Mouse (Mus musculus): ENCODE results near the gene Mast1. TPM values are rescaled to one million over a fixed set of nuclear protein-coding genes. Genes with fewer than 3 reads are reported as not detected.

Mast1 gene
- total and polyA plus RNA-seq, 3 experiments: 0.21 to 0.34 TPM; not detected in 1

- H3K4me2 ChIP-seq (ENCODE audit: insufficient read depth, low read depth, poor library complexity, severe bottlenecking): no peak within 1 kb of the TSS
- TF ChIP-seq BHLHE40 (IDR thresholded peaks at IDR 0.05; ENCODE audit: low read depth, low read length): no peak
- TF ChIP-seq CTCF (conservative IDR thresholded peaks at IDR 0.05 in 1 of 2, IDR thresholded peaks at IDR 0.05 in 1 of 2; ENCODE audit: low read depth in 2 of 2, low read length in 2 of 2): peak in 1 of 2 experiments; percentile 41; a peak in 2 of 4 replicates
- peak; percentile 21 for TF ChIP-seq RAD21 (IDR thresholded peaks at IDR 0.05; ENCODE audit: low read depth, low read length)
Measured at GRCm38 (mm10) chr8:84871376-84872308, 65.5 kb downstream of the Mast1 start, which contains the start of gene Syce2. Gene Syce2, plus strand, starts transcription at chr8:84872111.

More at GRCm38 (mm10) chr8:84871376-84872308, 65.5 kb downstream of the Mast1 start, which contains the start of gene Syce2:
- H3K27ac ChIP-seq (ENCODE audit: insufficient read depth, low read depth): no peak within 1 kb of the TSS
- no peak within 1 kb of the TSS for H3K9ac ChIP-seq (ENCODE audit: insufficient read depth, low read depth)
- peaks cover 31 to 75% of the 10 kb centered on the region in 2 experiments for H3K36me3 ChIP-seq (replicated peaks in 1 of 2; ENCODE audit: control insufficient read depth in 1 of 2, insufficient read depth in 1 of 2, low read length in 1 of 2)
- in situ Hi-C loops (cut with MboI; ENCODE audit: low pct_ligation_motif_present, low pct_unique_long_range_greater_than_20kb, low sequenced_read_pairs): no loop called here
- H3K4me3 ChIP-seq (replicated peaks in 1 of 3; ENCODE audit: low read depth in 2 of 3, low read length in 2 of 3, poor library complexity in 1 of 3): no peak within 1 kb of the TSS
- no peaks in the 10 kb centered on the region for H3K4me1 ChIP-seq (ENCODE audit: control insufficient read depth in 1 of 2, insufficient read depth in 2 of 2)
- DNase-seq (ENCODE audit: extremely low read depth): peak; percentile 19
- H3K27me3 ChIP-seq (replicated peaks): no peaks in the 10 kb centered on the region
- dilution Hi-C loops (cut with MboI; ENCODE audit: extremely low pct_ligation_motif_present, extremely low pct_unique_long_range_greater_than_20kb, low sequenced_read_pairs): no loop called here
- H3K9me3 ChIP-seq (replicated peaks; ENCODE audit: low read length): no peaks in the 10 kb centered on the region
- no peaks in the 10 kb centered on the region for H3K79me2 ChIP-seq (replicated peaks; ENCODE audit: control insufficient read depth, extremely low read depth, insufficient read depth, poor library complexity, severe bottlenecking)

Other genes starting within 250 kb of the Mast1 start
Only the 20 nearest of the 31 such genes appear.
- 1.7 TPM in 2 replicates for gene Dand5, start 114.5 kb downstream of the Mast1 start, total RNA-seq (2012; rRNA removed)
- gene Dand5, start 114.5 kb downstream of the Mast1 start, total RNA-seq (2014; rRNA removed): 1.4 and 1.8 TPM in 2 replicates
- 1.5 and 1.7 TPM in 2 replicates for gene Dand5, start 114.5 kb downstream of the Mast1 start, polyA plus RNA-seq (2012; ENCODE audit: insufficient read length, low read depth)
- gene Gadd45gip1, start 105.8 kb downstream of the Mast1 start, total RNA-seq (2012; rRNA removed): 53.6 and 59.7 TPM in 2 replicates
- gene Gadd45gip1, start 105.8 kb downstream of the Mast1 start, total RNA-seq (2014; rRNA removed): 56.6 and 56.9 TPM in 2 replicates
- gene Gadd45gip1, start 105.8 kb downstream of the Mast1 start, polyA plus RNA-seq (2012; ENCODE audit: insufficient read length, low read depth): 56.6 and 57.6 TPM in 2 replicates
- 87.0 and 115 TPM in 2 replicates for gene Rad23a, start 96.7 kb downstream of the Mast1 start, total RNA-seq (2012; rRNA removed)
- 66.4 and 66.5 TPM in 2 replicates for gene Rad23a, start 96.7 kb downstream of the Mast1 start, total RNA-seq (2014; rRNA removed)
- gene Rad23a, start 96.7 kb downstream of the Mast1 start, polyA plus RNA-seq (2012; ENCODE audit: insufficient read length, low read depth): 135 and 143 TPM in 2 replicates
- gene Calr, start 90.4 kb downstream of the Mast1 start, total RNA-seq (2012; rRNA removed): 395 and 738 TPM in 2 replicates
- 627 and 669 TPM in 2 replicates for gene Calr, start 90.4 kb downstream of the Mast1 start, total RNA-seq (2014; rRNA removed)
- gene Calr, start 90.4 kb downstream of the Mast1 start, polyA plus RNA-seq (2012; ENCODE audit: insufficient read length, low read depth): 1,181 and 1,636 TPM in 2 replicates
- 142 and 165 TPM in 2 replicates for gene Farsa, start 80.4 kb downstream of the Mast1 start, total RNA-seq (2012; rRNA removed)
- gene Farsa, start 80.4 kb downstream of the Mast1 start, total RNA-seq (2014; rRNA removed): 144 and 146 TPM in 2 replicates
- 175 and 192 TPM in 2 replicates for gene Farsa, start 80.4 kb downstream of the Mast1 start, polyA plus RNA-seq (2012; ENCODE audit: insufficient read length, low read depth)
- not detected in 2 replicates for gene Syce2, start 65.2 kb downstream of the Mast1 start, total RNA-seq (2012; rRNA removed)
- gene Syce2, start 65.2 kb downstream of the Mast1 start, total RNA-seq (2014; rRNA removed): not detected in 2 replicates
- 0.54 TPM in 1 of 2 replicates, not detected in the other for gene Syce2, start 65.2 kb downstream of the Mast1 start, polyA plus RNA-seq (2012; ENCODE audit: insufficient read length, low read depth)
- gene Gcdh, start 43.4 kb downstream of the Mast1 start, total RNA-seq (2012; rRNA removed): 26.2 and 27.3 TPM in 2 replicates
- gene Gcdh, start 43.4 kb downstream of the Mast1 start, total RNA-seq (2014; rRNA removed): 16.4 and 20.6 TPM in 2 replicates
- 13.7 and 17.7 TPM in 2 replicates for gene Gcdh, start 43.4 kb downstream of the Mast1 start, polyA plus RNA-seq (2012; ENCODE audit: insufficient read length, low read depth)
- gene Klf1, start 35.4 kb downstream of the Mast1 start, total RNA-seq (2012; rRNA removed): 0.34 and 0.38 TPM in 2 replicates
- 0.20 and 0.24 TPM in 2 replicates for gene Klf1, start 35.4 kb downstream of the Mast1 start, total RNA-seq (2014; rRNA removed)
- 0.20 and 0.26 TPM in 2 replicates for gene Klf1, start 35.4 kb downstream of the Mast1 start, polyA plus RNA-seq (2012; ENCODE audit: insufficient read length, low read depth)
- 12.8 and 13.6 TPM in 2 replicates for gene Dnase2a, start 28.8 kb downstream of the Mast1 start, total RNA-seq (2012; rRNA removed)
- gene Dnase2a, start 28.8 kb downstream of the Mast1 start, total RNA-seq (2014; rRNA removed): 15.0 and 18.4 TPM in 2 replicates
- gene Dnase2a, start 28.8 kb downstream of the Mast1 start, polyA plus RNA-seq (2012; ENCODE audit: insufficient read length, low read depth): 25.4 and 31.4 TPM in 2 replicates
- gene Rtbdn, start 9.6 kb upstream of the Mast1 start, total RNA-seq (2012; rRNA removed): 0.17 and 0.21 TPM in 2 replicates
- gene Rtbdn, start 9.6 kb upstream of the Mast1 start, total RNA-seq (2014; rRNA removed): not detected in 2 replicates
- 0.93 and 1.8 TPM in 2 replicates for gene Rtbdn, start 9.6 kb upstream of the Mast1 start, polyA plus RNA-seq (2012; ENCODE audit: insufficient read length, low read depth)
- 1.8 and 3.1 TPM in 2 replicates for gene Gm49661, start 32.1 kb upstream of the Mast1 start, total RNA-seq (2012; rRNA removed)
- not detected in 2 replicates for gene Gm49661, start 32.1 kb upstream of the Mast1 start, total RNA-seq (2014; rRNA removed)
- gene Gm49661, start 32.1 kb upstream of the Mast1 start, polyA plus RNA-seq (2012; ENCODE audit: insufficient read length, low read depth): not detected in 2 replicates
- 218 and 231 TPM in 2 replicates for gene Prdx2, start 32.2 kb upstream of the Mast1 start, total RNA-seq (2012; rRNA removed)
- gene Prdx2, start 32.2 kb upstream of the Mast1 start, total RNA-seq (2014; rRNA removed): 231 and 232 TPM in 2 replicates
- gene Prdx2, start 32.2 kb upstream of the Mast1 start, polyA plus RNA-seq (2012; ENCODE audit: insufficient read length, low read depth): 158 and 159 TPM in 2 replicates
- 104 and 115 TPM in 2 replicates for gene Rnaseh2a, start 32.4 kb upstream of the Mast1 start, total RNA-seq (2012; rRNA removed)
- 71.6 and 76.2 TPM in 2 replicates for gene Rnaseh2a, start 32.4 kb upstream of the Mast1 start, total RNA-seq (2014; rRNA removed)
- 83.1 and 88.1 TPM in 2 replicates for gene Rnaseh2a, start 32.4 kb upstream of the Mast1 start, polyA plus RNA-seq (2012; ENCODE audit: insufficient read length, low read depth)
- gene Junb, start 41.4 kb upstream of the Mast1 start, total RNA-seq (2012; rRNA removed): 226 and 342 TPM in 2 replicates
- 175 and 217 TPM in 2 replicates for gene Junb, start 41.4 kb upstream of the Mast1 start, total RNA-seq (2014; rRNA removed)
- 63.4 and 66.4 TPM in 2 replicates for gene Junb, start 41.4 kb upstream of the Mast1 start, polyA plus RNA-seq (2012; ENCODE audit: insufficient read length, low read depth)
- gene Hook2, start 53.2 kb upstream of the Mast1 start, total RNA-seq (2012; rRNA removed): 17.6 and 24.7 TPM in 2 replicates
- 7.1 TPM in 2 replicates for gene Hook2, start 53.2 kb upstream of the Mast1 start, total RNA-seq (2014; rRNA removed)
- gene Hook2, start 53.2 kb upstream of the Mast1 start, polyA plus RNA-seq (2012; ENCODE audit: insufficient read length, low read depth): 9.8 and 11.7 TPM in 2 replicates
- 0.21 TPM in 1 of 2 replicates, not detected in the other for gene Best2, start 77.2 kb upstream of the Mast1 start, total RNA-seq (2012; rRNA removed)
- gene Best2, start 77.2 kb upstream of the Mast1 start, total RNA-seq (2014; rRNA removed): not detected in 2 replicates
- gene Best2, start 77.2 kb upstream of the Mast1 start, polyA plus RNA-seq (2012; ENCODE audit: insufficient read length, low read depth): 0.23 TPM in 1 of 2 replicates, not detected in the other
- gene Asna1, start 87.9 kb upstream of the Mast1 start, total RNA-seq (2012; rRNA removed): 109 and 125 TPM in 2 replicates
- 108 and 119 TPM in 2 replicates for gene Asna1, start 87.9 kb upstream of the Mast1 start, total RNA-seq (2014; rRNA removed)
- gene Asna1, start 87.9 kb upstream of the Mast1 start, polyA plus RNA-seq (2012; ENCODE audit: insufficient read length, low read depth): 127 and 132 TPM in 2 replicates
- gene Trir, start 89.5 kb upstream of the Mast1 start, total RNA-seq (2012; rRNA removed): 151 and 202 TPM in 2 replicates
- gene Trir, start 89.5 kb upstream of the Mast1 start, total RNA-seq (2014; rRNA removed): 190 and 209 TPM in 2 replicates
- gene Trir, start 89.5 kb upstream of the Mast1 start, polyA plus RNA-seq (2012; ENCODE audit: insufficient read length, low read depth): 185 and 244 TPM in 2 replicates
- 48.0 and 50.4 TPM in 2 replicates for gene Tnpo2, start 99.6 kb upstream of the Mast1 start, total RNA-seq (2012; rRNA removed)
- 36.3 and 41.2 TPM in 2 replicates for gene Tnpo2, start 99.6 kb upstream of the Mast1 start, total RNA-seq (2014; rRNA removed)
- gene Tnpo2, start 99.6 kb upstream of the Mast1 start, polyA plus RNA-seq (2012; ENCODE audit: insufficient read length, low read depth): 45.1 and 57.0 TPM in 2 replicates
- 14.1 and 21.9 TPM in 2 replicates for gene Fbxw9, start 122.7 kb upstream of the Mast1 start, total RNA-seq (2012; rRNA removed)
- gene Fbxw9, start 122.7 kb upstream of the Mast1 start, total RNA-seq (2014; rRNA removed): 6.4 and 7.3 TPM in 2 replicates
- gene Fbxw9, start 122.7 kb upstream of the Mast1 start, polyA plus RNA-seq (2012; ENCODE audit: insufficient read length, low read depth): 10.4 and 11.7 TPM in 2 replicates

All from CH12.LX (cell line).